Mouse (Mus musculus): Measurements from ENCODE around the gene Hmgb3.

Hmgb3 gene

GRCm38 (mm10) chrX:71589181-71589580, 33.5 kb downstream of the Hmgb3 start:
- no peak for DNase-seq (ENCODE audit: low read depth, low spot score)

GRCm38 (mm10) chrX:71601052-71601611, 45.4 kb downstream of the Hmgb3 start:
- DNase-seq (ENCODE audit: low read depth, low spot score), result peak; percentile 32
